Mouse (Mus musculus): Measurements from ENCODE around the gene Nadk. TPM values are rescaled to one million over a fixed set of nuclear protein-coding genes. Genes with fewer than 3 reads are reported as not detected.

Gene Nadk
- total RNA-seq (2014; rRNA removed) (86.0 and 89.7 TPM in 2 replicates), polyA plus RNA-seq (2015; fragmentation: Nextera tagmentation; extraction: Ambion mirVana) (66.4 and 66.7 TPM in 2 replicates)

DNA sequence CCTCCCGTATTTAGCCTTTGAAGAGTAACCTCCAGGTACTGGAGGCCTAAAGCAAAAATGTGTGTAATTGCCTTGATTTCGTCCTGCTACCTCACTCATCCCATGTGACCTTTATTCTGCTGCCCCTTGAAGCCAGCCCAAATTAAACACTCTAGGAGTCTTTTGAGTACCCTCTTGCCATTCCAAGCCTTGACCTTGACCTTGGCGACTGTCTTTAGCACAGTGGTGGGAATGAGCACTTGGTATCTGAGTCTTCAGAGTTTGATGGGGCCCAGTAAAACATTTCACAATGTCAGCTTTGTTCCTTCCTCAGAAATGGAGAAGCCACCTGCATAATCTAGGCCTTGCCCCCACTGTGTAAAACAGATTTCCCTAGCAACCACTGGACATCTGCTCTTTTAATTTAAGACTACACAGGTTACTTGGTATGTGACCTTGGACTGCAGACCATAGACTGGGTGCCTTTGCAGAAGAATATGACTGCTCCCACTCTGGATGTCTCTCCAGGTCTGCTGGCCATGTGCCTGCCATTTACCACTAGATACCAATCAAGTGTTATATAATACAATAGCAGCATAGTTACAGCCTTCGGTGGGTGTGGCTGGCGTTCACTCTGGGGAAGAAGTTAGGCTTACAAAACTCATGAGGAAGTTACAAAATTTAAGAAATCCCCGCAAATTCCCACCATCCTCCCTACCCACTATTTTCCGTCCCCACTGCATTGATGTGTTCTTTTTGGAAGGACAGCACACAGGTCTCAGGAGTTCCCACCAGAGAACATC lies at the start of gene Nadk:
Nadk (plus strand) TSS at position 718 of the 782 bp plus-strand sequence.
- TF ChIP-seq CTCF (IDR thresholded peaks at IDR 0.05; ENCODE audit: low read depth) = no peak
- H3K4me3 ChIP-seq (ENCODE audit: low read depth, low read length) = peak within 1 kb of the TSS; percentile 87
- H3K4me2 ChIP-seq (ENCODE audit: low read depth) = peak within 1 kb of the TSS; percentile 59
- H3K9ac ChIP-seq = peak within 1 kb of the TSS; percentile 83; the same call in 1 of the 2 replicates
- H3K36me3 ChIP-seq (ENCODE audit: insufficient read depth) = peaks cover 38% of the 10 kb centered on the region
- ATAC-seq = no peak
- WGBS = 65% methylated on average over 7 of the region's 7 CpGs
- H3K9me3 ChIP-seq (ENCODE audit: low read length) = no peaks in the 10 kb centered on the region
- peaks cover 5% of the 10 kb centered on the region for H3K4me1 ChIP-seq (ENCODE audit: insufficient read depth)
- peak within 1 kb of the TSS; percentile 91 for H3K27ac ChIP-seq (ENCODE audit: low read depth, low read length)
- DNase-seq = no peak
- no peaks in the 10 kb centered on the region for H3K27me3 ChIP-seq (ENCODE audit: insufficient read depth, low read length)

DNA sequence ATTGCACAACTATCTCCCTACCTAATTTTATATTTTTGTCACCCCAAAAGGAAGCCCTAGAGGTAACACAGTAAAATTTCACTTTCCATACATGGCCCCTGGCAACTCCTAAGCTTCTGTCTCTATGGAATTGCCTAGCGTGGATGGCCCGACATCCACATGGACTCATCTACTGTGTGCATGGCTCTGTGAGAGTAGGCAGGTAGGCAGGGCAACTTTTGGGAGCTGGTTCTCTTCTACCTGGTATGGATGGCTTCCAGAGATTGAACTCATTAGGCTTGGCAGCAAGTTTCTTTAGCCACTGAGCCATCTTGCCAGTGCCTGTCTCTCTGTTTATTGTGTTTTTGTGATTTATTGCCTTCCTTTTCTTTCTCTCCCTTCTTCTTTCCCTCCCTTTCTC lies 47.4 kb upstream of the Nadk start:
- Histone ChIP-seq H3K9ac (no peak overlapping the region), H3K4me2 (ENCODE audit: low read depth) (no peak overlapping the region), H3K36me3 (ENCODE audit: insufficient read depth) (no peaks in the 10 kb centered on the region), H3K9me3 (ENCODE audit: low read length) (no peaks in the 10 kb centered on the region), H3K27me3 (ENCODE audit: insufficient read depth, low read length) (no peaks in the 10 kb centered on the region), H3K27ac (ENCODE audit: low read depth, low read length) (no peak overlapping the region), H3K4me3 (ENCODE audit: low read depth, low read length) (no peak overlapping the region), H3K4me1 (ENCODE audit: insufficient read depth) (0 out of 2 replicates have a peak, but pooled peaks cover 2% of the 10 kb centered on the region)
- WGBS = 92% methylated on average over 2 of the region's 2 CpGs
- ATAC-seq (no peak), DNase-seq (no peak)
- no peak for TF ChIP-seq CTCF (IDR thresholded peaks at IDR 0.05; ENCODE audit: low read depth)

DNA sequence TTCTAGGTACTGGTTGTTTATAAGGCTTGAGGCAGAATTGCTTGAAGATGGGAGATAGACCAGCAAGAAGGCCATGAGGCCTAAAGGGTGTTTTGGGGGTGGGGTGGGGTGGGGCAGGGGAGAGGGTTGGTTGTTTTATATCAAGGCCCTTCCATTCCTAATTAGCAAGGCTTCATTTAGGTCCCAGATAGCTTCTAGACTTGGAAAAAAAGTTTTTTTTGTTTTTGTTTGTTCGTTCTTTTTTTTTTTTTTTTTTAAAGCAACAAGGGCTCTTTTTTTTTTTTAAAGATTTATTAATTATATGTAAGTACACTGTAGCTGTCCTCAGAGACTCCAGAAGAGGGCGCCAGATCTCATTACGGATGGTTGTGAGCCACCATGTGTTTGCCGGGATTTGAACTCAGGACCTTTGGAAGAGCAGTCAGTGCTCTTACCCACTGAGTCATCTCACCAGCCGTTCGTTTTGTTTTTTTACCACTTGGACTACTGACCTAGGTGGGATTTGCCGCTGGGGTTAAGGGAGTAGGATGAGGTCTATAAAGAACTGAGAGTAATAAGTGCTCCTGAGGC lies 44.1 kb upstream of the Nadk start:
- DNase-seq (no peak), ATAC-seq (no peak)
- 0 out of 2 replicates have a peak, but pooled peaks cover 2% of the 10 kb centered on the region for H3K4me1 ChIP-seq (ENCODE audit: insufficient read depth)
- no peaks in the 10 kb centered on the region for H3K27me3 ChIP-seq (ENCODE audit: insufficient read depth, low read length)
- no peak overlapping the region for H3K4me2 ChIP-seq (ENCODE audit: low read depth)
- H3K9ac ChIP-seq = no peak overlapping the region
- 89% methylated on average over 7 of the region's 7 CpGs for WGBS
- H3K27ac ChIP-seq (ENCODE audit: low read depth, low read length) = no peak overlapping the region
- peak; percentile 24; the same call in 1 of the 2 replicates for TF ChIP-seq CTCF (IDR thresholded peaks at IDR 0.05; ENCODE audit: low read depth)
- H3K9me3 ChIP-seq (ENCODE audit: low read length) = no peaks in the 10 kb centered on the region
- peaks cover 8% of the 10 kb centered on the region for H3K36me3 ChIP-seq (ENCODE audit: insufficient read depth)
- H3K4me3 ChIP-seq (ENCODE audit: low read depth, low read length) = no peak overlapping the region

DNA sequence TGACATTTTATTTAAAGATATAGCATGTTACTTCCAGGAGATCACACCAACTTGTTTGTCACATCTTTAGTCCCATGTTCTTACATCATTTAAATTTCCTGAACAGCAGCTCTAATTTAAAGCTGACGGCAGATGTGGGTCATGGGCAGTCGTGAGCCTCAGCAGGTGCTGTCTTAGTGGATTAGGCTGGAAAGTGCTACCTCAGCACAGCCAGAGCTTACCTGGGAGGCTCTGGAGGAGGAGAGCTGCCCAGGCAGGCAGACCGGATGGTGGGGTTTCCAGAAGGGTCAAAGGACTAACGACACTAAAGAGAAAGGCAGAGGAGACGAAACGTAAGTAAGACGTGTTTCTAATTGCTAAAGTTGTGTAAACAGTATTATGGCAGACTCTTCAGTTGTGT lies 39.9 kb upstream of the Nadk start:
- H3K4me2 ChIP-seq (ENCODE audit: low read depth) = no peak overlapping the region
- H3K27ac ChIP-seq (ENCODE audit: low read depth, low read length) = no peak overlapping the region
- no peak overlapping the region for H3K4me3 ChIP-seq (ENCODE audit: low read depth, low read length)
- no peak overlapping the region for H3K9ac ChIP-seq
- peaks cover 9% of the 10 kb centered on the region for H3K36me3 ChIP-seq (ENCODE audit: insufficient read depth)
- 72% methylated on average over 7 of the region's 7 CpGs for WGBS
- H3K9me3 ChIP-seq (ENCODE audit: low read length) = no peaks in the 10 kb centered on the region
- H3K4me1 ChIP-seq (ENCODE audit: insufficient read depth) = no peaks in the 10 kb centered on the region
- TF ChIP-seq CTCF (IDR thresholded peaks at IDR 0.05; ENCODE audit: low read depth) = no peak
- H3K27me3 ChIP-seq (ENCODE audit: insufficient read depth, low read length) = no peaks in the 10 kb centered on the region
- ATAC-seq (no peak), DNase-seq (no peak)

DNA sequence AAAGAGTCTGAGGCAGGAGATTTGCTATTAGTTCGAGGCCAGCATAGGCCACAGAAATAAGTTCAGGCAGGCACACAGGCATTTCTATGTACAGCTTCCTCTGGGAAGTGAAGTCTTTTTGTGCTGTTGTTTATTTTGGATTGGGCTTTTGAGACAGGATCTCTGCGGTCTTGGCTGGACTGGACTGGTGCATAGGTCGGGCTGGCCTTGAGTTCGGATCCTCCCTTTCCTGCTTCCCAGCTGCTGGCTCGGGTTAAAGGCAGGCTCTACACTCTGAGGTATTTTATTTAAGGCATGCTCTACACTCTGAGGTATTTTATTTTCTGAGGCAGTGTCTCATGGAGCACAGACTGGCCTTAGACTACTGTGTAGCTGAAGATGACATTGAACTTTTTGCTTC lies 36.4 kb upstream of the Nadk start:
- peaks cover 29% of the 10 kb centered on the region for H3K36me3 ChIP-seq (ENCODE audit: insufficient read depth)
- no peak overlapping the region for H3K27ac ChIP-seq (ENCODE audit: low read depth, low read length)
- WGBS = 82% methylated on average over 5 of the region's 5 CpGs
- no peak overlapping the region for H3K9ac ChIP-seq
- no peaks in the 10 kb centered on the region for H3K4me1 ChIP-seq (ENCODE audit: insufficient read depth)
- no peak for DNase-seq
- H3K4me3 ChIP-seq (ENCODE audit: low read depth, low read length) = no peak overlapping the region
- no peak for TF ChIP-seq CTCF (IDR thresholded peaks at IDR 0.05; ENCODE audit: low read depth)
- no peak for ATAC-seq
- H3K27me3 ChIP-seq (ENCODE audit: insufficient read depth, low read length) = no peaks in the 10 kb centered on the region
- H3K9me3 ChIP-seq (ENCODE audit: low read length) = no peaks in the 10 kb centered on the region
- H3K4me2 ChIP-seq (ENCODE audit: low read depth) = no peak overlapping the region

DNA sequence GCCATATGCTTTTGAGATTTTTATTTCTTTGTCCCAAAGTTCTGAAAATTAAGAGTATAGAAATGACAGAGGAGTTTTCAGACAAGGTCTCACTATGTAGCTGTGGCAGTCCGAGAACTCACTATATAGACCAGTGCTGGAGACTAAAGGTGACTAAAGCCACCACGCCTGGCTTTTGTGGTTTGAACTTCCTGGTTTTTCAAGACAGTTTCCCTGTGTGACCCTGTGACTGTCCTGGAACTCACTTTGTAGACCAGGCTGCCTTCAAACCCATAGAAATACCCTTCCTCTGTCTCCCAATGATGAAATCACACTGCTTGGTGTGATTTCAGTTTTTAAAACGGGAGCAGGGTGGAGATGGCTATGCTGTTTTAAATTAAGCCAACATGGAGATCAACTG lies 32.9 kb upstream of the Nadk start:
- H3K36me3 ChIP-seq (ENCODE audit: insufficient read depth) = peaks cover 46% of the 10 kb centered on the region

DNA sequence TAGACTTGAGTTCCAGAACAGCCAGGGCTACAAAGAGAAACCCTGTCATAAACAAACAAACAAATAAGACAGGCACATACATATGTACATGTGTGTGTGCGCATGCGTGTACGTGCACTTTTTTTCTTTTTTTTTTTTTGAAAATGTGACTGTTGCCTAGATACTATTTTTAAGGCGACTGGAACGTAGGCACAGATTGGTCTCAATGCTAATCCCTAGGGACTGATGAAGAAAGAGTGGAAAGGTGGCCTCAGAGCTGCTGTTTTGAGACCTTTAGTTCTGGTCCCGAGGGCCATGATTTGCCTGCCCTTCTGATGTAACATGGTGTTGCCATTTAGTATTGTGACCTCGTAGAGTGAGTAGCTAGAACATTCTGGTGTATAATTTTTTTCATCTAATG lies 12.2 kb upstream of the Nadk start:
- Histone ChIP-seq H3K9ac (no peak overlapping the region), H3K36me3 (ENCODE audit: insufficient read depth) (peaks cover 52% of the 10 kb centered on the region), H3K27ac (ENCODE audit: low read depth, low read length) (no peak overlapping the region), H3K27me3 (ENCODE audit: insufficient read depth, low read length) (no peaks in the 10 kb centered on the region), H3K4me1 (ENCODE audit: insufficient read depth) (no peaks in the 10 kb centered on the region), H3K4me3 (ENCODE audit: low read depth, low read length) (no peak overlapping the region), H3K4me2 (ENCODE audit: low read depth) (no peak overlapping the region), H3K9me3 (ENCODE audit: low read length) (no peaks in the 10 kb centered on the region)
- WGBS = 84% methylated on average over 7 of the region's 7 CpGs
- no peak for ATAC-seq
- DNase-seq = no peak
- TF ChIP-seq CTCF (IDR thresholded peaks at IDR 0.05; ENCODE audit: low read depth) = no peak

More for the DNA sequence above, 32.9 kb upstream of the Nadk start:
- no peaks in the 10 kb centered on the region for H3K9me3 ChIP-seq (ENCODE audit: low read length)
- H3K9ac ChIP-seq = no peak overlapping the region
- DNase-seq = no peak
- H3K4me3 ChIP-seq (ENCODE audit: low read depth, low read length) = no peak overlapping the region
- no peak overlapping the region for H3K27ac ChIP-seq (ENCODE audit: low read depth, low read length)
- no peak for TF ChIP-seq CTCF (IDR thresholded peaks at IDR 0.05; ENCODE audit: low read depth)
- H3K4me2 ChIP-seq (ENCODE audit: low read depth) = no peak overlapping the region
- 83% methylated on average over 3 of the region's 3 CpGs for whole genome bisulfite sequencing
- no peaks in the 10 kb centered on the region for H3K27me3 ChIP-seq (ENCODE audit: insufficient read depth, low read length)
- H3K4me1 ChIP-seq (ENCODE audit: insufficient read depth) = no peaks in the 10 kb centered on the region
- ATAC-seq = no peak

Measured in forebrain, postnatal 0 days (tissue).